Mouse (Mus musculus): ENCODE measurements at regions not wholly inside any gene's neighbourhood (a gene's known extent, or its start where the extent isn't known, plus 50 kb on each side); places are given as distances from the start of the nearest gene placed in this dataset.
A peak's percentile ranks its signal among the peaks of the same experiment; 100 is the strongest.

- Histone ChIP-seq H3K27ac (ENCODE audit: low read length) (no peak overlapping the region), H3K36me3 (ENCODE audit: control insufficient read depth, insufficient read depth) (no peaks in the 10 kb centered on the region), H3K27me3 (ENCODE audit: control insufficient read depth, insufficient read depth, low read length) (no peaks in the 10 kb centered on the region), H3K4me2 (ENCODE audit: low read depth, low read length) (no peak overlapping the region), H3K9me3 (replicated peaks; ENCODE audit: control insufficient read depth, low read length) (no peaks in the 10 kb centered on the region), H3K4me3 (ENCODE audit: low read length) (no peak overlapping the region), H3K9ac (ENCODE audit: low read length) (no peak overlapping the region), H3K4me1 (ENCODE audit: control insufficient read depth, insufficient read depth, low read length) (peaks cover 2% of the 10 kb centered on the region; the same call in 1 of the 2 replicates)
- WGBS, result 66% methylated on average over 2 of the region's 2 CpGs
- no peak for ATAC-seq (replicated peaks; ENCODE audit: extremely low read depth, insufficient read depth, low FRiP score)
Observed at GRCm38 (mm10) chr2:61288246-61288645, 290.1 kb upstream of the Tank start.

- Histone ChIP-seq H3K4me3 (ENCODE audit: low read length) (no peak overlapping the region), H3K9me3 (replicated peaks; ENCODE audit: control insufficient read depth, low read length) (no peaks in the 10 kb centered on the region), H3K27ac (ENCODE audit: low read length) (no peak overlapping the region), H3K36me3 (ENCODE audit: control insufficient read depth, insufficient read depth) (no peaks in the 10 kb centered on the region), H3K9ac (ENCODE audit: low read length) (no peak overlapping the region), H3K27me3 (ENCODE audit: control insufficient read depth, insufficient read depth, low read length) (no peaks in the 10 kb centered on the region), H3K4me2 (ENCODE audit: low read depth, low read length) (no peak overlapping the region), H3K4me1 (ENCODE audit: control insufficient read depth, insufficient read depth, low read length) (peaks cover 2% of the 10 kb centered on the region; the same call in 1 of the 2 replicates)
- ATAC-seq (replicated peaks; ENCODE audit: extremely low read depth, insufficient read depth, low FRiP score), result no peak
- 71% methylated on average over 6 of the region's 6 CpGs for WGBS
Observed at GRCm38 (mm10) chr2:61284706-61285105, 293.7 kb upstream of the Tank start.

- H3K4me2 ChIP-seq (ENCODE audit: low read depth, low read length), result no peak overlapping the region
- no peak overlapping the region for H3K27ac ChIP-seq (ENCODE audit: low read length)
- WGBS, result 59% methylated on average over 9 of the region's 9 CpGs
- no peaks in the 10 kb centered on the region for H3K9me3 ChIP-seq (replicated peaks; ENCODE audit: control insufficient read depth, low read length)
- no peaks in the 10 kb centered on the region for H3K27me3 ChIP-seq (ENCODE audit: control insufficient read depth, insufficient read depth, low read length)
- no peak overlapping the region for H3K9ac ChIP-seq (ENCODE audit: low read length)
- H3K4me1 ChIP-seq (ENCODE audit: control insufficient read depth, insufficient read depth, low read length), result peaks cover 2% of the 10 kb centered on the region; the same call in 1 of the 2 replicates
- no peak overlapping the region for H3K4me3 ChIP-seq (ENCODE audit: low read length)
- H3K36me3 ChIP-seq (ENCODE audit: control insufficient read depth, insufficient read depth), result no peaks in the 10 kb centered on the region
- ATAC-seq (replicated peaks; ENCODE audit: extremely low read depth, insufficient read depth, low FRiP score), result no peak
Observed at GRCm38 (mm10) chr2:61283829-61284601, 294.4 kb upstream of the Tank start.

- H3K27ac ChIP-seq (ENCODE audit: low read length), result no peak overlapping the region
- H3K4me3 ChIP-seq (ENCODE audit: low read length), result no peak overlapping the region
- no peak overlapping the region for H3K9ac ChIP-seq (ENCODE audit: low read length)
- no peak overlapping the region for H3K4me2 ChIP-seq (ENCODE audit: low read depth, low read length)
- 74% methylated on average over 5 of the region's 5 CpGs for WGBS
- no peaks in the 10 kb centered on the region for H3K27me3 ChIP-seq (ENCODE audit: control insufficient read depth, insufficient read depth, low read length)
- H3K9me3 ChIP-seq (replicated peaks; ENCODE audit: control insufficient read depth, low read length), result no peaks in the 10 kb centered on the region
- no peak for ATAC-seq (replicated peaks; ENCODE audit: extremely low read depth, insufficient read depth, low FRiP score)
- H3K4me1 ChIP-seq (ENCODE audit: control insufficient read depth, insufficient read depth, low read length), result no peaks in the 10 kb centered on the region
- no peaks in the 10 kb centered on the region for H3K36me3 ChIP-seq (ENCODE audit: control insufficient read depth, insufficient read depth)
Observed at GRCm38 (mm10) chr2:61272721-61273120, 305.7 kb upstream of the Tank start.

GRCm38 (mm10) chr2:61267706-61268105 is 304.7 kb upstream of the Rbms1 start:
- no peak for ATAC-seq (replicated peaks; ENCODE audit: extremely low read depth, insufficient read depth, low FRiP score)
- 85% methylated on average over 3 of the region's 3 CpGs for WGBS
- H3K4me2 ChIP-seq (ENCODE audit: low read depth, low read length), result no peak overlapping the region

GRCm38 (mm10) chr2:61250068-61250800 is 287.2 kb upstream of the Rbms1 start:
- Histone ChIP-seq H3K27me3 (ENCODE audit: control insufficient read depth, insufficient read depth, low read length) (no peaks in the 10 kb centered on the region), H3K9me3 (replicated peaks; ENCODE audit: control insufficient read depth, low read length) (no peaks in the 10 kb centered on the region), H3K36me3 (ENCODE audit: control insufficient read depth, insufficient read depth) (no peaks in the 10 kb centered on the region), H3K4me3 (ENCODE audit: low read length) (no peak overlapping the region), H3K4me2 (ENCODE audit: low read depth, low read length) (no peak overlapping the region), H3K4me1 (ENCODE audit: control insufficient read depth, insufficient read depth, low read length) (no peaks in the 10 kb centered on the region), H3K9ac (ENCODE audit: low read length) (no peak overlapping the region), H3K27ac (ENCODE audit: low read length) (no peak overlapping the region)
- 0 out of 2 replicates have a peak, but pooled peaks have one; percentile 37 for ATAC-seq (replicated peaks; ENCODE audit: extremely low read depth, insufficient read depth, low FRiP score)
- 67% methylated on average over 9 of the region's 9 CpGs for WGBS

More at GRCm38 (mm10) chr2:61267706-61268105, 304.7 kb upstream of the Rbms1 start:
- Histone ChIP-seq H3K27ac (ENCODE audit: low read length) (no peak overlapping the region), H3K4me1 (ENCODE audit: control insufficient read depth, insufficient read depth, low read length) (no peaks in the 10 kb centered on the region), H3K4me3 (ENCODE audit: low read length) (no peak overlapping the region), H3K9me3 (replicated peaks; ENCODE audit: control insufficient read depth, low read length) (no peaks in the 10 kb centered on the region), H3K9ac (ENCODE audit: low read length) (no peak overlapping the region), H3K27me3 (ENCODE audit: control insufficient read depth, insufficient read depth, low read length) (no peaks in the 10 kb centered on the region), H3K36me3 (ENCODE audit: control insufficient read depth, insufficient read depth) (no peaks in the 10 kb centered on the region)

GRCm38 (mm10) chr2:61247956-61248355 is 285.0 kb upstream of the Rbms1 start:
- 79% methylated on average over 4 of the region's 4 CpGs for WGBS

GRCm38 (mm10) chr2:61247336-61247735 is 284.3 kb upstream of the Rbms1 start:
- H3K4me3 ChIP-seq (ENCODE audit: low read length), result no peak overlapping the region
- H3K4me1 ChIP-seq (ENCODE audit: control insufficient read depth, insufficient read depth, low read length), result no peaks in the 10 kb centered on the region
- no peak overlapping the region for H3K4me2 ChIP-seq (ENCODE audit: low read depth, low read length)
- 52% methylated on average over 2 of the region's 2 CpGs for WGBS
- no peak overlapping the region for H3K27ac ChIP-seq (ENCODE audit: low read length)
- no peaks in the 10 kb centered on the region for H3K9me3 ChIP-seq (replicated peaks; ENCODE audit: control insufficient read depth, low read length)
- no peaks in the 10 kb centered on the region for H3K36me3 ChIP-seq (ENCODE audit: control insufficient read depth, insufficient read depth)
- H3K27me3 ChIP-seq (ENCODE audit: control insufficient read depth, insufficient read depth, low read length), result no peaks in the 10 kb centered on the region
- no peak for ATAC-seq (replicated peaks; ENCODE audit: extremely low read depth, insufficient read depth, low FRiP score)
- no peak overlapping the region for H3K9ac ChIP-seq (ENCODE audit: low read length)

More at GRCm38 (mm10) chr2:61247956-61248355, 285.0 kb upstream of the Rbms1 start:
- Histone ChIP-seq H3K27ac (ENCODE audit: low read length) (no peak overlapping the region), H3K4me2 (ENCODE audit: low read depth, low read length) (no peak overlapping the region), H3K4me3 (ENCODE audit: low read length) (no peak overlapping the region), H3K27me3 (ENCODE audit: control insufficient read depth, insufficient read depth, low read length) (no peaks in the 10 kb centered on the region), H3K4me1 (ENCODE audit: control insufficient read depth, insufficient read depth, low read length) (no peaks in the 10 kb centered on the region), H3K9ac (ENCODE audit: low read length) (no peak overlapping the region), H3K9me3 (replicated peaks; ENCODE audit: control insufficient read depth, low read length) (no peaks in the 10 kb centered on the region), H3K36me3 (ENCODE audit: control insufficient read depth, insufficient read depth) (no peaks in the 10 kb centered on the region)
- ATAC-seq (replicated peaks; ENCODE audit: extremely low read depth, insufficient read depth, low FRiP score), result no peak

- WGBS, result 28% methylated on average over 3 of the region's 3 CpGs
- H3K9me3 ChIP-seq (replicated peaks; ENCODE audit: control insufficient read depth, low read length), result no peaks in the 10 kb centered on the region
- ATAC-seq (replicated peaks; ENCODE audit: extremely low read depth, insufficient read depth, low FRiP score), result no peak
- no peak overlapping the region for H3K27ac ChIP-seq (ENCODE audit: low read length)
- no peaks in the 10 kb centered on the region for H3K27me3 ChIP-seq (ENCODE audit: control insufficient read depth, insufficient read depth, low read length)
- H3K4me3 ChIP-seq (ENCODE audit: low read length), result no peak overlapping the region
- no peak overlapping the region for H3K4me2 ChIP-seq (ENCODE audit: low read depth, low read length)
- no peaks in the 10 kb centered on the region for H3K36me3 ChIP-seq (ENCODE audit: control insufficient read depth, insufficient read depth)
- H3K9ac ChIP-seq (ENCODE audit: low read length), result no peak overlapping the region
- H3K4me1 ChIP-seq (ENCODE audit: control insufficient read depth, insufficient read depth, low read length), result no peaks in the 10 kb centered on the region
Observed at GRCm38 (mm10) chr2:61246691-61247258, 283.8 kb upstream of the Rbms1 start.
